Mouse (Mus musculus): Measurements from ENCODE around the gene Exoc4.

- TF ChIP-seq EP300 (IDR thresholded peaks at IDR 0.05; ENCODE audit: low read length) (no peak), CHD2 (IDR thresholded peaks at IDR 0.05; ENCODE audit: low read length) (no peak), CTCF (conservative IDR thresholded peaks at IDR 0.05 in 1 of 2, IDR thresholded peaks at IDR 0.05 in 1 of 2; ENCODE audit: low read depth in 2 of 2, low read length in 2 of 2) (no peak), ELF1 (IDR thresholded peaks at IDR 0.05; ENCODE audit: low read depth, low read length) (no peak), JUND (conservative IDR thresholded peaks at IDR 0.05; ENCODE audit: low read depth, low read length) (no peak), ZMIZ1 (IDR thresholded peaks at IDR 0.05; ENCODE audit: low read depth, low read length) (no peak), USF1 (IDR thresholded peaks at IDR 0.05; ENCODE audit: low read depth, low read length) (no peak), POLR2AphosphoS2 (IDR thresholded peaks at IDR 0.05; ENCODE audit: low read depth, low read length) (no peak), PAX5 (IDR thresholded peaks at IDR 0.05; ENCODE audit: low read length) (no peak), POLR2A (IDR thresholded peaks at IDR 0.05; ENCODE audit: low read depth, low read length) (no peak), UBTF (IDR thresholded peaks at IDR 0.05; ENCODE audit: low read depth, low read length) (no peak)
Observed at GRCm38 (mm10) chr6:33739304-33739703, 490.4 kb downstream of the Exoc4 start.
